Mouse (Mus musculus): ENCODE measurements around the gene Pxk. TPM values are rescaled to one million over a fixed set of nuclear protein-coding genes. Genes with fewer than 3 reads are reported as not detected.
"Not testable (repeated sequence)": the region's sequence is repeated elsewhere in the genome, so short reads cannot be mapped to it uniquely, and the experiment has no call there.

Gene Pxk
- polyA plus RNA-seq, 1 experiment from 2014 or later: 78.5 TPM

DNA sequence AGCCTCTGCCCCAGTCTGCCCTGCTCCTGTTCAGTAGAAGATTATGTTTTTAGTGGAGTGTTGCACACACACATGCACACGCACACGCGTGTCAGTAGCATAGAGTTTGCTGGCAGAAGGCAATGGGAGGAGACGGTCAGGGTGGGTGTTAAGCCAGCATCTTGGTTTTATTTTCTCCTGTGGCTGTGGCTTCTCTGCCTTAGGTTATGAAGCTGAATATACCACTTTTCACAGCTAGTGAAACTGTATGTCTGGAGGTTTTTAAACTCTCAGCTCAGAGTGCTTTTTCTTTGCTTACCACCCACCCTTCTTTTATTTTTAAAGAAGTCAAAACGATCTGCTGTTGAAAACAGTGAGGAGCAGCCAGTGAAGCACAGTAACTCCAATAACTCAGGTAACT lies 53.7 kb downstream of the Pxk start:
- no peaks in the 10 kb centered on the region for H3K4me1 ChIP-seq
- no peak overlapping the region for H3K9ac ChIP-seq (replicated peaks)
- H3K27ac ChIP-seq (replicated peaks): no peak overlapping the region
- H3K36me3 ChIP-seq: peaks cover 64% of the 10 kb centered on the region
- H3K27me3 ChIP-seq (replicated peaks): no peaks in the 10 kb centered on the region
- no peak for ATAC-seq (ENCODE audit: low FRiP score)
- H3K4me2 ChIP-seq: no peak overlapping the region
- WGBS: 96% methylated on average over 5 of the region's 5 CpGs
- H3K9me3 ChIP-seq (replicated peaks): no peaks in the 10 kb centered on the region
- no peak overlapping the region for H3K4me3 ChIP-seq (replicated peaks)

DNA sequence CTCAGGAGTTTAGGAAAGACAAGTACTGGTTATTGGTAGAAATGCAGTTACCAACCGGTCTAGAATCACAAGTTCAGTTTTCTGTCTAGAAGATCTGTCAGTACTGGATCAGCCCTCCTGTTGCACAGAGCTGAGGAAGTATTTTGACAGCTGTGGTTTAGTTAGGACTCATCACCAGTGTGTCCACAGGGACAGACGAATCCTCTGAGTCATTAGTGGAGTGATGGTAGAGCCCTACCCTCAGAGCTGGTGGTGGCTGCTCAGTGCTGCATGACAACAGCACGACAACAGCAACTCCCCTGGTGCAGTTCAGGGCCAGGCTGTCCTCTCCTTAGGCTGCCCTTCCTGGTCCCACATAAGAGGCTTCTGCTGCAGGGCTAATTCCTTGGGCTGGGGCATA lies 56.1 kb downstream of the Pxk start:
- H3K9ac ChIP-seq (replicated peaks): no peak overlapping the region
- no peak overlapping the region for H3K4me2 ChIP-seq
- no peak overlapping the region for H3K27ac ChIP-seq (replicated peaks)
- no peak overlapping the region for H3K4me3 ChIP-seq (replicated peaks)
- no peaks in the 10 kb centered on the region for H3K27me3 ChIP-seq (replicated peaks)
- 87% methylated on average over 3 of the region's 3 CpGs for WGBS
- no peaks in the 10 kb centered on the region for H3K9me3 ChIP-seq (replicated peaks)
- H3K36me3 ChIP-seq: peaks cover 63% of the 10 kb centered on the region
- no peaks in the 10 kb centered on the region for H3K4me1 ChIP-seq
- no peak for ATAC-seq (ENCODE audit: low FRiP score)

DNA sequence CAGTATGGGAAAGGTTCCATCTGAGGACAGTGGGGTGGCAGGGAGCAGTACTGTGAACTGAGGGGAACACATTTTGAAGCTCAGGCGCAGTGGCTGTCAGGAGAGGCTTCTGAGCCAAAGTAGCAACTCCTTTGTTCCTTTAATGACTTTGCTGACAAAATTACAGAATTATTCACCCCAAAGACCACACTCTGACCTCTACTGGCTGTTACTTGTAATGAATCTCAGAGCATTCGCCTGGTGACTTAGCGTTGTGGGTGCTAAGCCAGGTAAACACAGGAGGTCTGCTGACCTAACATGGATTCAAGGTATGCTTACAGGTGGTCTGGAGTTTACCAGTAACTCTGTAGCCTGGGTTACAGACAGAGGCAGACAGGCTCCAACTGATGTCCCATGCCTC lies 58.9 kb downstream of the Pxk start:
- no peak overlapping the region for H3K27ac ChIP-seq (replicated peaks)
- H3K9me3 ChIP-seq (replicated peaks): no peaks in the 10 kb centered on the region
- no peak overlapping the region for H3K4me3 ChIP-seq (replicated peaks)
- no peak for ATAC-seq (ENCODE audit: low FRiP score)
- H3K27me3 ChIP-seq (replicated peaks): no peaks in the 10 kb centered on the region
- WGBS: 43% methylated on average over 3 of the region's 3 CpGs
- no peaks in the 10 kb centered on the region for H3K4me1 ChIP-seq
- no peak overlapping the region for H3K4me2 ChIP-seq
- no peak overlapping the region for H3K9ac ChIP-seq (replicated peaks)
- H3K36me3 ChIP-seq: peaks cover 71% of the 10 kb centered on the region

DNA sequence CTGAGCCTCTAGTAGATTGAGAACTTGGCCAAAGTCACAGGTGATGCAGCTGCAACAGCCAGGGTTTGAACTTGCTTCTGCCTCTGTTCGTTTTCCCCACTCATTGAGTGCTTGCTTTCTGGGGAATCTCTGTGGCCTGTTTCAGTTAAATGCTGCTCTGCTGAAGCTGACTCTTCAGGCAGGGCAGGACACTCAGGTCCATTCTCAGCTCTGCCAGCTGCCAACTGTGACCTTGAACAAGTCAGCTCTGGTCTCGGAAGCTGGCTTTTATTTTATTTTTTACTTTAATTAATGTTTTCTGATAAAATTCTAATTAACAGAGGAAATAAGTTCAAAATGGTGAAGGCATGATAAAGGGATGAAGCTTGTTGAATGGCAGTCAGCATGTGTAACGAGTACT lies 60.7 kb downstream of the Pxk start:
- ATAC-seq (ENCODE audit: low FRiP score): no peak
- no peak overlapping the region for H3K27ac ChIP-seq (replicated peaks)
- H3K4me1 ChIP-seq: no peaks in the 10 kb centered on the region
- H3K4me3 ChIP-seq (replicated peaks): no peak overlapping the region
- H3K9ac ChIP-seq (replicated peaks): no peak overlapping the region
- H3K4me2 ChIP-seq: no peak overlapping the region
- H3K36me3 ChIP-seq: peaks cover 70% of the 10 kb centered on the region
- no peaks in the 10 kb centered on the region for H3K9me3 ChIP-seq (replicated peaks)
- H3K27me3 ChIP-seq (replicated peaks): no peaks in the 10 kb centered on the region
- WGBS: 91% methylated on average over 3 of the region's 3 CpGs

DNA sequence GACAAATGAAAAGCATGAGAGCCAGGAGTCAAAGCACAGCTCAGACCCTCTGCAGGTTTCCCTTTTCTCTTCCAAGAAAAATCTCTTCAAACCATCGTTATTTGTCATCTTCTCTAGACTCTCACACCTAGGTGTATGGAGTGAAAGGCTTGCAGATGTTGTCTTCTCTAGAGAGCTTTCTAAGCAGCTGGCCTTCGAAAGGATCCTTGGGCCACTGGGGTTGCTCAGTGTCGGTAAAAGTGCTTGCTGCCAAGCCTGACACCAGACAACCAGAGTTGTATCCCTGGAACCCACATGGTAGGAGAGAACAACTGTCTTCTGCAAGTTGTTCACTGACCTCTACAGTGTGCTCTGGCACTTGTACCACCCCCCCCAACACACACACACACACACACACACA lies 61.1 kb downstream of the Pxk start:
- no peaks in the 10 kb centered on the region for H3K27me3 ChIP-seq (replicated peaks)
- H3K9me3 ChIP-seq (replicated peaks): no peaks in the 10 kb centered on the region
- H3K4me3 ChIP-seq (replicated peaks): no peak overlapping the region
- H3K9ac ChIP-seq (replicated peaks): no peak overlapping the region
- no peaks in the 10 kb centered on the region for H3K4me1 ChIP-seq
- no peak for ATAC-seq (ENCODE audit: low FRiP score)
- WGBS: 87% methylated on average over 3 of the region's 3 CpGs
- H3K36me3 ChIP-seq: peaks cover 72% of the 10 kb centered on the region
- no peak overlapping the region for H3K27ac ChIP-seq (replicated peaks)
- no peak overlapping the region for H3K4me2 ChIP-seq

DNA sequence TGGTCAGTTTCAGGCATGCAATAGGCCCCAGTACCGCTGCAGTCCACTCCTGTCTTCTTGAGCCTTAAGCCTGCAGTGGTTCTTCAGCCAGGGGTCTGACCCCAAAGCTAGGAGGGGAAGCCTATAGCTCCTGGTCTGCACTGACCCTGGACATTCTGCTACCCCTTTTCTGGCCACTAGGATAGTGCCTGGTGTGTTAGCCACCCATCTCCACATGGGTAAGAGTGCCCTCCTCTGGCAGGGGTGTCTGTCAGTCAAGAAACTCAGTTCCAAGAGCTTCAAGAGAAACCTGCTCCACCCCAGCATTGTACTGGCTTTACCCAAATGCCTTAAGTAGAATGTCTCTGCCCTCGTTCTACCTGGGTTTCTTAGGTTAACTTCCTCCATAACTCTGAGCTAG lies 63.8 kb downstream of the Pxk start:
- no peaks in the 10 kb centered on the region for H3K4me1 ChIP-seq
- H3K9ac ChIP-seq (replicated peaks): no peak overlapping the region
- no peak overlapping the region for H3K27ac ChIP-seq (replicated peaks)
- H3K27me3 ChIP-seq (replicated peaks): no peaks in the 10 kb centered on the region
- 84% methylated on average over 2 of the region's 2 CpGs for WGBS
- ATAC-seq (ENCODE audit: low FRiP score): no peak
- H3K4me3 ChIP-seq (replicated peaks): no peak overlapping the region
- H3K4me2 ChIP-seq: no peak overlapping the region
- peaks cover 79% of the 10 kb centered on the region for H3K36me3 ChIP-seq
- H3K9me3 ChIP-seq (replicated peaks): no peaks in the 10 kb centered on the region

DNA sequence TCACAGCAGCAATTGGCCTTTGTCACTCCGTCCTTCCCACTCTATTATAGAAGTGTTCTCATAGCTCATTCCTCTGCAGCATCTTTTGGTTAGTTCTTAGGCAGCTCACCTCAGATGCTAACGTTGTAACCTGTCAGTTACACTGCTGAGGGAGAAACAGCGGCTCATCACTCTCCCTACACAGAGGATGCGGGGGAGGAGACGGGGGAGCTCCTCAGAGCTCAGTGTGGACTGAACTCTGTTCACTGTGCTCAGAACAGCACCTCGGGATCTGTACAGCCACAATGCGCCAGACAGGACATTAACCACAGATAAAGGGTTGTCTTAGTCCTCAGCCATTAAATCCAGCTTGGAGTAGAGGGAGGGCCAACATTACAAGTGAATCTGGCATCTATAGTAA lies 66.5 kb downstream of the Pxk start:
- H3K27ac ChIP-seq (replicated peaks): no peak overlapping the region
- no peaks in the 10 kb centered on the region for H3K4me1 ChIP-seq
- no peaks in the 10 kb centered on the region for H3K9me3 ChIP-seq (replicated peaks)
- no peaks in the 10 kb centered on the region for H3K27me3 ChIP-seq (replicated peaks)
- H3K4me3 ChIP-seq (replicated peaks): no peak overlapping the region
- WGBS: 79% methylated on average over 7 of the region's 7 CpGs
- H3K9ac ChIP-seq (replicated peaks): no peak overlapping the region
- peaks cover 89% of the 10 kb centered on the region for H3K36me3 ChIP-seq
- no peak for ATAC-seq (ENCODE audit: low FRiP score)
- no peak overlapping the region for H3K4me2 ChIP-seq

DNA sequence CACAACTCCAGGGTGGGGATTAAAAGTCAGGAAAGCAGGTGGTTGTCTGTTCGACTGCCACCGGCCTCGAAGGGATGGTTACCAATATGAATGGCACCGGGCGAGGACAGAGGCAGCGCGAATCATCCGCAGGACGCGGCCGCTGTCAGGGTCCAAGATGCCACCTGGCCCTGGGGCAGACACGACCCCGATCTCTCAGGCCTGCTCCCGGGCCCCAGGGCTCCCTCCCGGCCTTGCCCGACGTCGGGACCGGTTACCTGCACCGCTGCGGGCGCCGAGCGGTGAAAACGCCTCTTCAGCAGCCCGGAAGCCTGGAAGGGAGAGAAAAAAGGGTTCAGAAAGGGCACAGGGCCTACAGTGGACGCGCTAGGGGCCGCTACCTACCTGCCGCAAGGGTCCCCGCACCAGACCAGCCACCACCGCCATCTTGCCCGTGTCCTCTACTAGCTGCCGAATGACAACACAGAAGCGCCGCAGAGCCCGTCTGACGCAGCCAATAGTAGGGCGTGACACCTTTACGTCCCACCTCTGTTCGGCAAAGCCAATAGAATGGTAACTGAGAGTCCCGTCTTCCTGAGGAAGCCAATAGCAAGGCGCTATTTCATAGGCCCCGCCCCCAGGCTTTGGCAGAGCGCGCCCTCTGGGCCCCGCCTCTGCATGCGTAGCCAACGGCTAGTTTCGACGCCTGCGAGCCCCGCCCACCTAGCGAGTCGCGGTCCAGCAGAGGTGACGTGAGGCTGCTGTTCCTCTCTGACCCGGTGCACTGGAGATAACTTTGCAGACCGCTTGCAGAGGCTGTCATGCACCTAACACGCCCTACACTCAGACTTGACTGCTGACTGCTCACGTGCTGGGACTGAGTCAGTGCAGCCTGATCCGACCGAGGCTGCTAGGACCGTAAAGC lies 74.7 kb downstream of the Pxk start, which contains the start of gene Pdhb:
Gene Pdhb, minus strand, starts transcription at position 519 of the 904 bp plus-strand sequence.
- peak within 1 kb of the TSS; percentile 89 for H3K4me2 ChIP-seq
- peak within 1 kb of the TSS; percentile 90 for H3K27ac ChIP-seq (replicated peaks)
- peak; percentile 99 for ATAC-seq (ENCODE audit: low FRiP score)

DNA sequence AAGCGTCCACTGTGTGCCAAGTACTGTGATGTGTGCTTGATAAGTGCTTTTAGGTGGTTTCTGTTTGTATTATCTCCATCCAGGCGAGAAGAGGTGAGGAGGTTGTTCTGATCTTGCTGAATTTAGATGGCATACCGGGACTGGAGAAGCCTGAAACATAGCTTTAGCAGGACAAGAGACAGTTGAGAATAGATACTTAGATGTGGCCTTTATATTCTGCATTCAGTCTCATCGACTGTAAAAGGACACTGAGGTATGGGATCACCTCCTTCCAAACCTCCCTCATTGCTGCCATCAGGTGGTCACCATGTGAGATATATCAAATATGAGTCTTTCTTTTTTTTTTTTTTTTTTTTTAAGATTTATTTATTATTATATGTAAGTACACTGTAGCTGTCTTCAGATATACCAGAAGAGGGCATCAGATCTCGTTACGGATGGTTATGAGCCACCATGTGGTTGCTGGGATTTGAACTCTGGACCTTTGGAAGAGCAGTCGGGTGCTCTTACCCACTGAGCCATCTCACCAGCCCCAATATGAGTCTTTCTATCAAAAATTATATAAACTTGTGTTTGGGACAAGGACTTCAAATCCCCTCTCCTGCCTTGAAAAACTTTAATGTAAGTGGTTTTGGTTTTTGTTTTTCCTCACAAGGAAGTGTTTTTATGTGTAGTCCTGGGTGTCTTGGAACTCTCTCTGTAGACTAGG lies 75.7 kb downstream of the Pxk start:
- 37% methylated on average over 7 of the region's 7 CpGs for WGBS

More for the DNA sequence above, 74.7 kb downstream of the Pxk start, which contains the start of gene Pdhb:
- Histone ChIP-seq H3K4me1 (peaks cover 9% of the 10 kb centered on the region), H3K9ac (replicated peaks) (peak within 1 kb of the TSS; percentile 93), H3K9me3 (replicated peaks) (no peaks in the 10 kb centered on the region), H3K36me3 (peaks cover 26% of the 10 kb centered on the region), H3K4me3 (replicated peaks) (peak within 1 kb of the TSS; percentile 99), H3K27me3 (replicated peaks) (no peaks in the 10 kb centered on the region)
- WGBS: under 1% methylated on average over 64 of the region's 64 CpGs

DNA sequence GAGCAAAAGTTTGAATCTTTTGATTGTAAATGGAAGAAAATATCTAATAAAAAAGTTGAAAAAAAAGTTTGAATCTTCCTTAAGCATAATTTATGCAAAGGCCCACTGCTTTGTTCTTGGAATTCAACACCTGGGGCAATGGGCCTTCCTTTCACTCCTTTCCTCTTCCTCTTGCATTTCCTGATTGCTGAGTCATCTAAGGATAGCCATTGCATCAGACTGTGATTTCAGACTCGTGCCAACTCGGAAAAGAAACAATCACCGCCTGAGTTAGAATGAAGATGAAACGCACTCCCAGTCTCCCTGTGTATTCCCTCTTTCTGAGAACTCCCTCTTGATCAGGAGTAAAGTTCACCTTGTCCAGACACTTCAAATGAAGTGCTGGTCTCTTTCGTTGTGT lies 76.6 kb downstream of the Pxk start:
- Histone ChIP-seq H3K4me2 (no peak overlapping the region), H3K9me3 (replicated peaks) (no peaks in the 10 kb centered on the region), H3K4me1 (peaks cover 9% of the 10 kb centered on the region), H3K36me3 (peaks cover 8% of the 10 kb centered on the region), H3K9ac (replicated peaks) (no peak overlapping the region), H3K27me3 (replicated peaks) (no peaks in the 10 kb centered on the region), H3K27ac (replicated peaks) (no peak overlapping the region), H3K4me3 (replicated peaks) (no peak overlapping the region)
- 84% methylated on average over 5 of the region's 5 CpGs for WGBS
- ATAC-seq (ENCODE audit: low FRiP score): no peak

More for the DNA sequence above, 75.7 kb downstream of the Pxk start:
- ATAC-seq (ENCODE audit: low FRiP score): peak; percentile 23
- H3K27me3 ChIP-seq (replicated peaks); H3K9me3 ChIP-seq (replicated peaks); H3K4me1 ChIP-seq: not testable (repeated sequence)
- Histone ChIP-seq H3K9ac (replicated peaks) (peak overlapping the region; percentile 56), H3K27ac (replicated peaks) (peak overlapping the region; percentile 90), H3K36me3 (peaks cover 17% of the 10 kb centered on the region), H3K4me3 (replicated peaks) (peak overlapping the region; percentile 99), H3K4me2 (peak overlapping the region; percentile 89)

DNA sequence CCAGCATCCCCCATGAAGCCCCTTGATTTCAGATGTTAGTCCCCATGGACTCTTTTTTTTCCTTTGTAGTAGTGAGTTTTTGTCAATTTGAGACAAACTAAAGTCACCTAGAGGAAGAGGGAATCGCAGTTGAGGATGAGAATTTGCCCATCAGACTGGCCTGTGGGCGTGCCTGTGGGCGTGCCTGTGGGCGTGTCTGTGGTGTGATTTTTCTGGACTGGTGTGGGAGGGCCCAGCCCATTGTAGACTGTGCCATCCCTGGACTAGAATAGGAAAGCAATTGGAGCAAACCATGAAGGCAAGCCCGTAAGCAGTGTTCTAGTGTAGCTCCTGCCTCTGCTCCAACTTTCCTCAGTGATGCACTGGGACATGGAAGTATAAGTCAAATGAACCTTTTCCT lies 78.2 kb downstream of the Pxk start:
- no peak overlapping the region for H3K4me2 ChIP-seq
- no peaks in the 10 kb centered on the region for H3K9me3 ChIP-seq (replicated peaks)
- H3K4me1 ChIP-seq: peaks cover 7% of the 10 kb centered on the region
- no peak overlapping the region for H3K9ac ChIP-seq (replicated peaks)
- 52% methylated on average over 5 of the region's 5 CpGs for WGBS
- no peaks in the 10 kb centered on the region for H3K27me3 ChIP-seq (replicated peaks)
- no peaks in the 10 kb centered on the region for H3K36me3 ChIP-seq
- H3K27ac ChIP-seq (replicated peaks): no peak overlapping the region
- no peak for ATAC-seq (ENCODE audit: low FRiP score)
- no peak overlapping the region for H3K4me3 ChIP-seq (replicated peaks)
